ENCODE assay signal across 9 mouse cellular contexts in genomic region chr11:32157791-32158594, GRCm38 (mm10). TPM values are rescaled to one million over a fixed set of nuclear protein-coding genes. Genes with fewer than 3 reads are reported as not detected.
DNase-seq lines count a peak whose midpoint lies in the region; ATAC-seq lines count a peak whose summit lies in the region.
"Had no signal": no experiment of that assay in that cellular context is flagged by ENCODE, and none has a peak within 500 bp of the region (broad histone marks: within the 10 kb centered on the region; RNA-seq: fewer than 3 reads in every experiment).

No protein-coding gene starts in this region.

- intact Hi-C loops in heart, postnatal 25 days (cut with DNase I): no loop called here
- intact Hi-C loops in left cerebral cortex, postnatal 14 days (cut with DNase I): loop anchor here (1.0 kb wide), 1 partner anchor 158 kb away; the partner anchor contains the start of gene Nsg2

- ATAC-seq in megakaryocyte-erythroid progenitor cell, adult 5-6 weeks (replicated peaks; ENCODE audit: low FRiP score, low TSS enrichment, poor library complexity, severe bottlenecking): no peak

- H3K4me1 ChIP-seq in heart, embryonic 10.5 days: peaks cover 10% of the 10 kb centered on the region

- H3K4me3 ChIP-seq in heart, embryonic 10.5 days: no peak overlapping the region

- WGBS in heart, embryonic 10.5 days: 68% methylated on average over 18 of the region's 18 CpGs

- H3K9me3 ChIP-seq in heart, embryonic 10.5 days: no peaks in the 10 kb centered on the region

- peaks cover 39% of the 10 kb centered on the region for H3K27me3 ChIP-seq in heart, embryonic 10.5 days (ENCODE audit: insufficient read depth, poor library complexity, severe bottlenecking)

- DNase-seq in heart, embryonic 10.5 days (ENCODE audit: low spot score): peak; percentile 0
- DNase-seq in heart, postnatal 25 days (ENCODE audit: low spot score): no peak
- peak; percentile 69 to 70 for DNase-seq in frontal cortex, postnatal 10 days (ENCODE audit: low spot score in 2 of 2)
- peak; percentile 78 to 85 for DNase-seq in left cerebral cortex, postnatal 14 days (ENCODE audit: low spot score in 2 of 2)
- DNase-seq in right cerebral cortex, postnatal 36 days (ENCODE audit: low spot score in 2 of 2): peak; percentile 70 to 77
- no peak for DNase-seq in liver
- DNase-seq in adipocyte (ENCODE audit: low spot score): no peak

- H3K36me3 ChIP-seq in heart, embryonic 10.5 days: no peaks in the 10 kb centered on the region

- no peak overlapping the region for H3K27ac ChIP-seq in heart, embryonic 10.5 days

RNA-seq across cellular contexts. Expression of gene Il9r, which starts 42.1 kb away (rescaled TPM):
- 0.14 TPM in 1 of 2 replicates, not detected in the other for polyA plus RNA-seq in heart, embryonic 10.5 days (2016; fragmentation: Nextera tagmentation; extraction: Ambion mirVana)
- not detected for total RNA-seq in heart, postnatal 25 days (2021)
- total RNA-seq in left cerebral cortex, postnatal 14 days (2021): not detected
- not detected in 2 replicates for total RNA-seq in megakaryocyte-erythroid progenitor cell, adult 5-6 weeks (2014; fragmentation: Nextera tagmentation)
- total RNA-seq in megakaryocyte-erythroid progenitor cell, adult 5-6 weeks (2017): 0.19 TPM in 1 of 2 replicates, not detected in the other
- polyA plus RNA-seq: C2C12 had no signal

RNA-seq across cellular contexts. Expression of gene Snrnp25, which starts 47.2 kb away (rescaled TPM):
- polyA plus RNA-seq in heart, embryonic 10.5 days (2016; fragmentation: Nextera tagmentation; extraction: Ambion mirVana): 69.7 and 84.1 TPM in 2 replicates
- total RNA-seq in heart, postnatal 25 days (2021): 10 to 100 TPM; 11.1 to 12.4 TPM
- total RNA-seq in left cerebral cortex, postnatal 14 days (2021): 10 to 100 TPM; 24.9 to 26.2 TPM
- 44.9 and 56.4 TPM in 2 replicates for total RNA-seq in megakaryocyte-erythroid progenitor cell, adult 5-6 weeks (2014; fragmentation: Nextera tagmentation)
- 42.0 and 59.1 TPM in 2 replicates for total RNA-seq in megakaryocyte-erythroid progenitor cell, adult 5-6 weeks (2017)

Comparison
In these comparisons a context has a peak if more than half of its experiments do, and no peak if none do; other contexts are left out.
1. DNase-seq: peak in heart, embryonic 10.5 days (single experiment), frontal cortex, postnatal 10 days (2 of 2), left cerebral cortex, postnatal 14 days (2 of 2) and right cerebral cortex, postnatal 36 days (2 of 2); none in heart, postnatal 25 days (single experiment), liver (single experiment) and adipocyte (single experiment).